Mouse (Mus musculus) adrenal gland, adult 18-20 months (tissue): ENCODE results near the gene Amy2a3. TPM values are rescaled to one million over a fixed set of nuclear protein-coding genes. Genes with fewer than 3 reads are reported as not detected.
"Not testable (repeated sequence)": the region's sequence is repeated elsewhere in the genome, so short reads cannot be mapped to it uniquely, and the experiment has no call there.

ENCODE experiments used
- DNase-seq, 2 experiments: peaks; one replicate each; pipeline ENCODE4 v3.0.0; 2021 to 2022; ENCODE audit warnings: low spot score in 2 of 2
- long read RNA-seq, 2 experiments: library from polyadenylated mRNA; stranded (forward); transcript quantifications; one replicate each; pipeline ENCODE4 v2.0.0; 2021
- total RNA-seq, 2 experiments: library from RNA; stranded (reverse); gene quantifications; 1 replicate in 1 of 2; 2 replicates in 1 of 2; pipeline ENCODE4 v1.2.3; 2021

The Amy2a3 gene
- total RNA-seq = not detected
- long read RNA-seq, experiment 1 = 0 reads
- long read RNA-seq, experiment 2 = 0 reads

DNA sequence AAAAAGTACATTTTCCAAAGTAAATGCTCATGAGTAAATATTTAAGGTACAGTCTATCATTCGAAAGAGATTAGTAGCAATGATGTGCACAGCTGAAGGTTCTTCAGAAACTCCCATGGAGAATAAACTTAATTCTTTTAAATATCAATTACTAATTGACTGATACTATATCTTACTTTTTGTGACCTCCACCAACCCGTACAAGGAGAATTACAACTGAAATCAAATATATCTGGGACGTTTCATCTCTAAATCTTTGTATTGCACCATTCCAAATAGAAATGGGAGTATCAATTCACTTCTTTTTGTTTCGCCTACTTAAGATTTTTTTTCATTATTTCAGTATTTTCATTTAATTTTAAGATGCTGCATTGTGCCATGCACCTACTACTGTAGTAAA is at the start of gene Amy2a3:
Gene Amy2a3, minus strand, starts transcription at position 101 of the 400 bp plus-strand sequence.
- not testable (repeated sequence) for DNase-seq

DNA sequence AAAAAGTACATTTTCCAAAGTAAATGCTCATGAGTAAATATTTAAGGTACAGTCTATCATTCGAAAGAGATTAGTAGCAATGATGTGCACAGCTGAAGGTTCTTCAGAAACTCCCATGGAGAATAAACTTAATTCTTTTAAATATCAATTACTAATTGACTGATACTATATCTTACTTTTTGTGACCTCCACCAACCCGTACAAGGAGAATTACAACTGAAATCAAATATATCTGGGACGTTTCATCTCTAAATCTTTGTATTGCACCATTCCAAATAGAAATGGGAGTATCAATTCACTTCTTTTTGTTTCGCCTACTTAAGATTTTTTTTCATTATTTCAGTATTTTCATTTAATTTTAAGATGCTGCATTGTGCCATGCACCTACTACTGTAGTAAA is 32.7 kb upstream of the Amy2a3 start, which contains the start of gene Amy2a2:
Gene Amy2a2, minus strand, starts transcription at position 101 of the 400 bp plus-strand sequence.
- DNase-seq = not testable (repeated sequence)

DNA sequence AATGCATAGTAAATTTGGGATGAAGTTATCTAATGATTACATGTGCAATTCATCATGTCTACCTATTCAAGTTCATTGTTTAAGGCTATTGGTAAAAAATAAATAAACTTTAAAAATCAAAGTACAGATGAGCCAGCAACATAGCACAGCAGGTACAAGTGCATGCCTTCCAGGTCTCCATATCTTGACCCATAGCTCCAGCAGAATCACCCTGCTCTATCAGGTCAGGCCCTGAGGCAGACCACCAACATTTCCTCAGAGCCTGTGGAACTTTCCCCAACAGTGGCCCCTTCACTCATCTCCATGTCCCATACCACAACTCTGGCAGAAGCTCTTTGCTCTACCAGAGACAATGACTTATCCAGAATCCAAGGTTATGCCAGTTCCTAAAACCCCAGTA is 21.6 kb upstream of the Amy2a3 start:
- DNase-seq = not testable (repeated sequence)

DNA sequence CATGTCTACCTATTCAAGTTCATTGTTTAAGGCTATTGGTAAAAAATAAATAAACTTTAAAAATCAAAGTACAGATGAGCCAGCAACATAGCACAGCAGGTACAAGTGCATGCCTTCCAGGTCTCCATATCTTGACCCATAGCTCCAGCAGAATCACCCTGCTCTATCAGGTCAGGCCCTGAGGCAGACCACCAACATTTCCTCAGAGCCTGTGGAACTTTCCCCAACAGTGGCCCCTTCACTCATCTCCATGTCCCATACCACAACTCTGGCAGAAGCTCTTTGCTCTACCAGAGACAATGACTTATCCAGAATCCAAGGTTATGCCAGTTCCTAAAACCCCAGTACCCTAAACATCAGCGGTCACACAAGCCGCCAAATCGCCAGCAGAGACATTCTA is 10.9 kb downstream of the Amy2a3 start:
- not testable (repeated sequence) for DNase-seq

DNA sequence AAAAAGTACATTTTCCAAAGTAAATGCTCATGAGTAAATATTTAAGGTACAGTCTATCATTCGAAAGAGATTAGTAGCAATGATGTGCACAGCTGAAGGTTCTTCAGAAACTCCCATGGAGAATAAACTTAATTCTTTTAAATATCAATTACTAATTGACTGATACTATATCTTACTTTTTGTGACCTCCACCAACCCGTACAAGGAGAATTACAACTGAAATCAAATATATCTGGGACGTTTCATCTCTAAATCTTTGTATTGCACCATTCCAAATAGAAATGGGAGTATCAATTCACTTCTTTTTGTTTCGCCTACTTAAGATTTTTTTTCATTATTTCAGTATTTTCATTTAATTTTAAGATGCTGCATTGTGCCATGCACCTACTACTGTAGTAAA is 32.5 kb downstream of the Amy2a3 start, which contains the start of gene Amy2a4:
Gene Amy2a4, minus strand, starts transcription at position 101 of the 400 bp plus-strand sequence.
- DNase-seq = not testable (repeated sequence)

DNA sequence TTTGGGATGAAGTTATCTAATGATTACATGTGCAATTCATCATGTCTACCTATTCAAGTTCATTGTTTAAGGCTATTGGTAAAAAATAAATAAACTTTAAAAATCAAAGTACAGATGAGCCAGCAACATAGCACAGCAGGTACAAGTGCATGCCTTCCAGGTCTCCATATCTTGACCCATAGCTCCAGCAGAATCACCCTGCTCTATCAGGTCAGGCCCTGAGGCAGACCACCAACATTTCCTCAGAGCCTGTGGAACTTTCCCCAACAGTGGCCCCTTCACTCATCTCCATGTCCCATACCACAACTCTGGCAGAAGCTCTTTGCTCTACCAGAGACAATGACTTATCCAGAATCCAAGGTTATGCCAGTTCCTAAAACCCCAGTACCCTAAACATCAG is 43.6 kb downstream of the Amy2a3 start:
- DNase-seq = not testable (repeated sequence)

DNA sequence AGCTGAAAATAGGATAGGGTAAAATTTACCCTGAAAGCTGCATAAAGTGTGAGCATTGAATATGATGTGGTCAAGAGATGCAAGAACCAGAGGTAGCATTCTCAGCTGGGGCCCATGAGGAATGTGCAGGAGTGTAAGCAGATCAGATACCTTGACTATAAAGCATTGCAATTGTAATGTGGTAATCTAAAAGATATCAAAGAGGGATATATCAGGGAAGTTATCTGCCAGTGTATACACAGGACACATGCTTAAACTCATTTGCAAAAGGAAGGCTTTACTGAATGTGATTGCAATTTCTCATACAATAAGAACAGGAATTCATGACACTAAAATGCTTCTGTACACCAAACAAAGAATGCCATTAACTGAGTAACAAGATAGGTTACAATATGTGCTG is 44.3 kb downstream of the Amy2a3 start:
- DNase-seq = not testable (repeated sequence)

Other genes starting within 250 kb of the Amy2a3 start
- gene Amy2a5, start 65.2 kb downstream of the Amy2a3 start, total RNA-seq = under 1 TPM; 0.13 to 0.46 TPM
- not detected for gene Amy2a4, start 32.6 kb downstream of the Amy2a3 start, total RNA-seq
- gene Amy2a2, start 32.6 kb upstream of the Amy2a3 start, total RNA-seq = not detected
- not detected for gene Amy2a1, start 208.4 kb upstream of the Amy2a3 start, total RNA-seq